Comparison of ENCODE assay signal across 27 mouse cellular contexts in the genomic region with DNA sequence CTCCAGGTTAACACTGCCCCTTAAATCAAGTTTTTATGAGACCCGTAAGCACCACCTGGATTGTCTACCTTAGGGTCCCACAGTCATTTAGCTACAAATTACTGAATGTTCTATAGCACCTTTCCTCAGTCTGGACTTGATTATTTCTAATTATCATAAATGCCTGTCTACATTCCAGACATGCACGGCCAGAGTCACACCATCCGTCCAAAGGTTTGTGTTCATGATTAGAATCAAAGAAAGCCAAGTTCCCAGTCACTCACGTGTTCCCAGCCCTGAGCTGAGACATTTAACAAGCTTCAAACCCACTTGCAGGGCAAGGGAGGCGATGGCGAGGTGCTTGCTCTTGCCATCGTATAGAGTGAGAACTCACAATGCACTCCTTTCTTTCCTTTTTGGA.
DNase-seq lines count a peak whose midpoint lies in the region; ATAC-seq lines count a peak whose summit lies in the region.
"Had no signal": no experiment of that assay in that cellular context is flagged by ENCODE, and none has a peak within 500 bp of the region (broad histone marks: within the 10 kb centered on the region; RNA-seq: fewer than 3 reads in every experiment).

No protein-coding gene starts in this region.

- no peak overlapping the region for H3K4me2 ChIP-seq in kidney, embryonic 14.5 days (replicated peaks; ENCODE audit: low read depth, low read length)
- no peak overlapping the region for H3K4me2 ChIP-seq in kidney, embryonic 16.5 days (replicated peaks; ENCODE audit: low read depth, low read length)
- H3K4me2 ChIP-seq: heart, embryonic 12.5 days; liver, embryonic 11.5 days; midbrain, embryonic 11.5 days had no signal

- H3K27me3 ChIP-seq in kidney, embryonic 14.5 days (ENCODE audit: control insufficient read depth, insufficient read depth, low read length): no peaks in the 10 kb centered on the region
- no peaks in the 10 kb centered on the region for H3K27me3 ChIP-seq in kidney, embryonic 16.5 days (ENCODE audit: insufficient read depth, low read length)
- H3K27me3 ChIP-seq: heart, embryonic 12.5 days; Patski had no signal

- DNase-seq in kidney, adult 11 months: peak; percentile 62
- DNase-seq in kidney, postnatal 4 days: peak; percentile 10 to 36
- no peak for DNase-seq in urinary bladder, postnatal 25 days (ENCODE audit: low spot score)
- DNase-seq in Muller cell, postnatal 12 days (ENCODE audit: inconsistent ontology term): no peak
- no peak for DNase-seq in thymus, postnatal 25 days
- DNase-seq: adrenal gland, postnatal 10 days; cerebellum, adult 18-20 months; cerebellum, postnatal 14 days; gastrocnemius, postnatal 14 days; heart, adult 18-20 months; heart, postnatal 10 days; layer of hippocampus, adult 9-11 months; liver, postnatal 0 days; right cerebral cortex, adult 18-20 months; thymus, adult 18-20 months had no signal

- no peaks in the 10 kb centered on the region for H3K36me3 ChIP-seq in kidney, embryonic 14.5 days (ENCODE audit: control insufficient read depth, insufficient read depth, low read length)
- no peaks in the 10 kb centered on the region for H3K36me3 ChIP-seq in kidney, embryonic 16.5 days (ENCODE audit: insufficient read depth, low read length)
- H3K36me3 ChIP-seq: heart, embryonic 12.5 days; hindbrain, embryonic 10.5 days had no signal

- no peak overlapping the region for H3K9ac ChIP-seq in kidney, embryonic 14.5 days (ENCODE audit: low read depth, low read length)
- no peak overlapping the region for H3K9ac ChIP-seq in kidney, embryonic 16.5 days (replicated peaks; ENCODE audit: low read length)
- H3K9ac ChIP-seq: heart, embryonic 12.5 days; liver, postnatal 0 days had no signal

- WGBS in kidney, embryonic 14.5 days: 58% methylated on average over 7 of the region's 7 CpGs
- 52% methylated on average over 7 of the region's 7 CpGs for WGBS in kidney, embryonic 16.5 days

- H3K4me1 ChIP-seq in kidney, embryonic 14.5 days (ENCODE audit: control insufficient read depth, insufficient read depth, low read length): no peaks in the 10 kb centered on the region
- H3K4me1 ChIP-seq in kidney, embryonic 16.5 days (ENCODE audit: insufficient read depth, low read length): peaks cover 6% of the 10 kb centered on the region; the same call in 1 of the 2 replicates
- H3K4me1 ChIP-seq: heart, embryonic 12.5 days had no signal

- H3K27ac ChIP-seq in kidney, embryonic 14.5 days (ENCODE audit: low read depth, low read length): no peak overlapping the region
- H3K27ac ChIP-seq in kidney, embryonic 16.5 days (ENCODE audit: low read length): no peak overlapping the region
- H3K27ac ChIP-seq: hindbrain, embryonic 10.5 days; hindbrain, postnatal 0 days; left cerebral cortex, adult 2 months; macrophage had no signal

- H3K9me3 ChIP-seq in kidney, embryonic 14.5 days (ENCODE audit: control insufficient read depth, low read length): no peaks in the 10 kb centered on the region
- no peaks in the 10 kb centered on the region for H3K9me3 ChIP-seq in kidney, embryonic 16.5 days (ENCODE audit: low read length)
- H3K9me3 ChIP-seq: heart, embryonic 12.5 days; hindbrain, embryonic 10.5 days had no signal

- no peak overlapping the region for H3K4me3 ChIP-seq in kidney, embryonic 14.5 days (ENCODE audit: low read length)
- H3K4me3 ChIP-seq in kidney, embryonic 16.5 days (ENCODE audit: low read length): no peak overlapping the region
- H3K4me3 ChIP-seq: heart, embryonic 12.5 days; hindbrain, embryonic 10.5 days; left cerebral cortex, adult 2 months had no signal

- no peak for ATAC-seq in kidney, embryonic 14.5 days (ENCODE audit: low FRiP score, low TSS enrichment)
- ATAC-seq in kidney, embryonic 16.5 days (ENCODE audit: low FRiP score, low TSS enrichment): 0 out of 2 replicates have a peak, but pooled peaks have one; percentile 27
- ATAC-seq: forebrain, embryonic 16.5 days; hindbrain, postnatal 0 days; liver, postnatal 0 days; lung, postnatal 0 days; Patski had no signal

Comparison
In these comparisons a context has a peak if more than half of its experiments do, and no peak if none do; other contexts are left out.
1. DNase-seq: peak in kidney, adult 11 months (single experiment) and kidney, postnatal 4 days (2 of 2); none in urinary bladder, postnatal 25 days (single experiment), Muller cell, postnatal 12 days (single experiment) and thymus, postnatal 25 days (single experiment).